Comparison of ENCODE assay signal across 11 mouse cellular contexts in the genomic region with DNA sequence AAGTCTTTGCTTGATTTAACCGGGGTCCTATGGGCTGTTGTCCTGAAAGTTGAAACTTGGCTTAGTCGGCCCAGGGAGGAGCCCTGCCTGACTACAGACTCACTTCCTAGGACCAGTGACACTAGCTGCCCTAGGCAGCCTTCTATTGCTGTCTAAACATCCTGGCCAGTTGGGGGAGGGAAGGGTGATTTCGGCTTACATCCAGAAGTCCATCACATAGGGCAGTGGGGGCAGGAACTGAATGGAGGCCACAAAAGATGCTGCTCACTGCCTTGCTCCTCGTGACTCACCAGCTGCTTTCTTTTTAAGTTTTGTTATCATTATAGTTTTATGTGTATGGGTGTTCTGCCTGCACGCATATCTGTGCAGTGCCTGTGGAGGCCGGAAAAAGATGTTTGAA. TPM values are rescaled to one million over a fixed set of nuclear protein-coding genes. Genes with fewer than 3 reads are reported as not detected.
DNase-seq lines count a peak whose midpoint lies in the region; ATAC-seq and TF ChIP-seq lines count a peak whose summit lies in the region.
"Had no signal": no experiment of that assay in that cellular context is flagged by ENCODE, and none has a peak within 500 bp of the region (broad histone marks: within the 10 kb centered on the region; RNA-seq: fewer than 3 reads in every experiment).

No protein-coding gene starts in this region.

- H3K9ac ChIP-seq in liver, embryonic 12.5 days: no peak overlapping the region
- no peak overlapping the region for H3K9ac ChIP-seq in liver, embryonic 11.5 days (ENCODE audit: low read depth, low read length)
- no peak overlapping the region for H3K9ac ChIP-seq in intestine, embryonic 16.5 days (ENCODE audit: low read depth, low read length)
- no peak overlapping the region for H3K9ac ChIP-seq in liver, embryonic 15.5 days
- H3K9ac ChIP-seq in stomach, embryonic 16.5 days (ENCODE audit: low read length): no peak overlapping the region
- no peak overlapping the region for H3K9ac ChIP-seq in midbrain, postnatal 0 days (replicated peaks; ENCODE audit: low read length, poor library complexity, severe bottlenecking)
- H3K9ac ChIP-seq in forebrain, embryonic 12.5 days: no peak overlapping the region

- 0 out of 2 replicates have a peak, but pooled peaks cover 10% of the 10 kb centered on the region for H3K4me1 ChIP-seq in liver, embryonic 12.5 days
- H3K4me1 ChIP-seq in liver, embryonic 11.5 days (replicated peaks; ENCODE audit: control insufficient read depth, insufficient read depth, low read length): peaks cover 4% of the 10 kb centered on the region
- H3K4me1 ChIP-seq in intestine, embryonic 16.5 days (ENCODE audit: control insufficient read depth, insufficient read depth, low read length): peaks cover 12% of the 10 kb centered on the region
- H3K4me1 ChIP-seq in liver, embryonic 15.5 days (replicated peaks): peaks cover 6% of the 10 kb centered on the region
- peaks cover 13% of the 10 kb centered on the region for H3K4me1 ChIP-seq in stomach, embryonic 16.5 days (ENCODE audit: control insufficient read depth, insufficient read depth, low read length)
- no peaks in the 10 kb centered on the region for H3K4me1 ChIP-seq in midbrain, postnatal 0 days (ENCODE audit: insufficient read depth, low read length)
- peaks cover 10% of the 10 kb centered on the region for H3K4me1 ChIP-seq in forebrain, embryonic 12.5 days

- DNase-seq in liver, embryonic 11.5 days (ENCODE audit: low spot score): no peak
- DNase-seq in midbrain, postnatal 0 days (ENCODE audit: low spot score): no peak
- no peak for DNase-seq in urinary bladder, adult 2 months (ENCODE audit: low spot score)

- H3K4me3 ChIP-seq in liver, embryonic 12.5 days: no peak overlapping the region
- H3K4me3 ChIP-seq in liver, embryonic 11.5 days (ENCODE audit: low read depth, low read length): no peak overlapping the region
- no peak overlapping the region for H3K4me3 ChIP-seq in intestine, embryonic 16.5 days (ENCODE audit: low read length)
- no peak overlapping the region for H3K4me3 ChIP-seq in liver, embryonic 15.5 days (replicated peaks)
- no peak overlapping the region for H3K4me3 ChIP-seq in stomach, embryonic 16.5 days (replicated peaks; ENCODE audit: low read length)
- no peak overlapping the region for H3K4me3 ChIP-seq in midbrain, postnatal 0 days (ENCODE audit: low read depth, low read length)
- H3K4me3 ChIP-seq in forebrain, embryonic 12.5 days (replicated peaks): no peak overlapping the region

- H3K27me3 ChIP-seq in liver, embryonic 12.5 days (replicated peaks): 0 out of 2 replicates have a peak, but pooled peaks cover 4% of the 10 kb centered on the region
- H3K27me3 ChIP-seq in liver, embryonic 11.5 days (replicated peaks; ENCODE audit: control insufficient read depth, insufficient read depth, low read length): no peaks in the 10 kb centered on the region
- no peaks in the 10 kb centered on the region for H3K27me3 ChIP-seq in intestine, embryonic 16.5 days (replicated peaks; ENCODE audit: control insufficient read depth, insufficient read depth, low read length)
- no peaks in the 10 kb centered on the region for H3K27me3 ChIP-seq in liver, embryonic 15.5 days
- H3K27me3 ChIP-seq in stomach, embryonic 16.5 days (ENCODE audit: control insufficient read depth, insufficient read depth, low read length): no peaks in the 10 kb centered on the region
- no peaks in the 10 kb centered on the region for H3K27me3 ChIP-seq in midbrain, postnatal 0 days (ENCODE audit: insufficient read depth, low read length)
- H3K27me3 ChIP-seq in forebrain, embryonic 12.5 days: no peaks in the 10 kb centered on the region

- 62% methylated on average over 6 of the region's 6 CpGs for WGBS in liver, embryonic 12.5 days (ENCODE audit: insufficient replicate concordance)
- WGBS in liver, embryonic 11.5 days: 74% methylated on average over 6 of the region's 6 CpGs
- WGBS in intestine, embryonic 16.5 days: 60% methylated on average over 6 of the region's 6 CpGs
- WGBS in liver, embryonic 15.5 days (ENCODE audit: insufficient replicate concordance): 57% methylated on average over 6 of the region's 6 CpGs
- WGBS in stomach, embryonic 16.5 days: 53% methylated on average over 6 of the region's 6 CpGs
- 79% methylated on average over 6 of the region's 6 CpGs for WGBS in midbrain, postnatal 0 days
- WGBS in forebrain, embryonic 12.5 days: 91% methylated on average over 6 of the region's 6 CpGs

- H3K27ac ChIP-seq in liver, embryonic 12.5 days: no peak overlapping the region
- no peak overlapping the region for H3K27ac ChIP-seq in liver, embryonic 11.5 days (ENCODE audit: low read depth, low read length)
- H3K27ac ChIP-seq in intestine, embryonic 16.5 days (ENCODE audit: low read length): peak overlapping the region; percentile 47
- no peak overlapping the region for H3K27ac ChIP-seq in liver, embryonic 15.5 days (replicated peaks)
- peak overlapping the region; percentile 42 for H3K27ac ChIP-seq in stomach, embryonic 16.5 days (ENCODE audit: low read length)
- no peak overlapping the region for H3K27ac ChIP-seq in midbrain, postnatal 0 days (ENCODE audit: low read depth, low read length)
- H3K27ac ChIP-seq in forebrain, embryonic 12.5 days: no peak overlapping the region
- H3K27ac ChIP-seq: macrophage had no signal

- H3K4me2 ChIP-seq in liver, embryonic 12.5 days: no peak overlapping the region
- H3K4me2 ChIP-seq in liver, embryonic 11.5 days: no peak overlapping the region
- no peak overlapping the region for H3K4me2 ChIP-seq in intestine, embryonic 16.5 days (ENCODE audit: low read depth, low read length)
- no peak overlapping the region for H3K4me2 ChIP-seq in liver, embryonic 15.5 days
- H3K4me2 ChIP-seq in stomach, embryonic 16.5 days (ENCODE audit: low read depth, low read length): no peak overlapping the region
- H3K4me2 ChIP-seq in midbrain, postnatal 0 days (ENCODE audit: low read depth, low read length, poor library complexity, severe bottlenecking): no peak overlapping the region
- no peak overlapping the region for H3K4me2 ChIP-seq in forebrain, embryonic 12.5 days

- H3K36me3 ChIP-seq in liver, embryonic 12.5 days: no peaks in the 10 kb centered on the region
- H3K36me3 ChIP-seq in liver, embryonic 11.5 days (ENCODE audit: control insufficient read depth, insufficient read depth, low read length): no peaks in the 10 kb centered on the region
- H3K36me3 ChIP-seq in intestine, embryonic 16.5 days (ENCODE audit: control insufficient read depth, insufficient read depth, low read length): no peaks in the 10 kb centered on the region
- no peaks in the 10 kb centered on the region for H3K36me3 ChIP-seq in liver, embryonic 15.5 days (replicated peaks)
- 0 out of 2 replicates have a peak, but pooled peaks cover 5% of the 10 kb centered on the region for H3K36me3 ChIP-seq in stomach, embryonic 16.5 days (ENCODE audit: control insufficient read depth, insufficient read depth, low read length)
- no peaks in the 10 kb centered on the region for H3K36me3 ChIP-seq in midbrain, postnatal 0 days (ENCODE audit: insufficient read depth, low read length)
- no peaks in the 10 kb centered on the region for H3K36me3 ChIP-seq in forebrain, embryonic 12.5 days (replicated peaks)

- H3K9me3 ChIP-seq in liver, embryonic 12.5 days (replicated peaks): no peaks in the 10 kb centered on the region
- H3K9me3 ChIP-seq in liver, embryonic 11.5 days (ENCODE audit: control insufficient read depth, low read length): no peaks in the 10 kb centered on the region
- H3K9me3 ChIP-seq in intestine, embryonic 16.5 days (ENCODE audit: control insufficient read depth, low read length): no peaks in the 10 kb centered on the region
- H3K9me3 ChIP-seq in liver, embryonic 15.5 days (replicated peaks): no peaks in the 10 kb centered on the region
- no peaks in the 10 kb centered on the region for H3K9me3 ChIP-seq in stomach, embryonic 16.5 days (replicated peaks; ENCODE audit: control insufficient read depth, low read length)
- H3K9me3 ChIP-seq in midbrain, postnatal 0 days (ENCODE audit: low read length): no peaks in the 10 kb centered on the region
- no peaks in the 10 kb centered on the region for H3K9me3 ChIP-seq in forebrain, embryonic 12.5 days

- TF ChIP-seq CTCF in midbrain, postnatal 0 days (IDR thresholded peaks at IDR 0.05): no peak

- ATAC-seq in liver, embryonic 12.5 days: peak; percentile 18; the same call in 1 of the 2 replicates
- no peak for ATAC-seq in liver, embryonic 11.5 days (replicated peaks; ENCODE audit: low FRiP score)
- no peak for ATAC-seq in intestine, embryonic 16.5 days
- peak; percentile 33; the same call in 1 of the 2 replicates for ATAC-seq in liver, embryonic 15.5 days (ENCODE audit: insufficient read depth)
- ATAC-seq in stomach, embryonic 16.5 days (ENCODE audit: insufficient read depth, low FRiP score): peak; percentile 35; the same call in 1 of the 2 replicates
- no peak for ATAC-seq in midbrain, postnatal 0 days (ENCODE audit: low FRiP score)
- no peak for ATAC-seq in forebrain, embryonic 12.5 days (ENCODE audit: low FRiP score)
- ATAC-seq: forebrain, embryonic 16.5 days had no signal

RNA-seq across cellular contexts. Expression of gene A4galt, which starts 41.6 kb away (rescaled TPM):
- polyA plus RNA-seq in liver, embryonic 12.5 days (2016; fragmentation: Nextera tagmentation; extraction: Ambion mirVana): 0.08 TPM in 2 replicates
- polyA plus RNA-seq in liver, embryonic 11.5 days (2014; fragmentation: Nextera tagmentation; extraction: Ambion mirVana): 0.12 TPM in 1 of 2 replicates, not detected in the other
- 3.9 and 4.2 TPM in 2 replicates for polyA plus RNA-seq in intestine, embryonic 16.5 days (2015; fragmentation: Nextera tagmentation; extraction: Ambion mirVana)
- 0.13 TPM in 1 of 2 replicates, not detected in the other for polyA plus RNA-seq in liver, embryonic 15.5 days (2015; fragmentation: Nextera tagmentation; extraction: Ambion mirVana)
- 15.3 and 16.9 TPM in 2 replicates for polyA plus RNA-seq in stomach, embryonic 16.5 days (2015; fragmentation: Nextera tagmentation; extraction: Ambion mirVana)
- 7.9 and 8.6 TPM in 2 replicates for total RNA-seq in midbrain, postnatal 0 days (2014; rRNA removed)
- polyA plus RNA-seq in midbrain, postnatal 0 days (2015; fragmentation: Nextera tagmentation; extraction: Ambion mirVana): 5.1 and 5.6 TPM in 2 replicates
- polyA plus RNA-seq in forebrain, embryonic 12.5 days (2016; fragmentation: Nextera tagmentation; extraction: Ambion mirVana): 1.3 and 1.4 TPM in 2 replicates
- 98.2 and 126 TPM in 2 replicates for polyA plus RNA-seq in urinary bladder, adult 2 months (2012; rRNA removed)
- total RNA-seq: neutrophil, adult 5-6 weeks had no signal

RNA-seq across cellular contexts. Expression of gene Arfgap3, which starts 56.9 kb away (rescaled TPM):
- polyA plus RNA-seq in liver, embryonic 12.5 days (2016; fragmentation: Nextera tagmentation; extraction: Ambion mirVana): 16.2 and 19.9 TPM in 2 replicates
- polyA plus RNA-seq in liver, embryonic 11.5 days (2014; fragmentation: Nextera tagmentation; extraction: Ambion mirVana): 26.3 and 26.7 TPM in 2 replicates
- polyA plus RNA-seq in intestine, embryonic 16.5 days (2015; fragmentation: Nextera tagmentation; extraction: Ambion mirVana): 77.9 and 86.6 TPM in 2 replicates
- polyA plus RNA-seq in liver, embryonic 15.5 days (2015; fragmentation: Nextera tagmentation; extraction: Ambion mirVana): 15.4 TPM in 2 replicates
- polyA plus RNA-seq in stomach, embryonic 16.5 days (2015; fragmentation: Nextera tagmentation; extraction: Ambion mirVana): 79.9 and 80.6 TPM in 2 replicates
- total RNA-seq in midbrain, postnatal 0 days (2014; rRNA removed): 41.8 and 44.0 TPM in 2 replicates
- polyA plus RNA-seq in midbrain, postnatal 0 days (2015; fragmentation: Nextera tagmentation; extraction: Ambion mirVana): 36.4 and 36.8 TPM in 2 replicates
- polyA plus RNA-seq in forebrain, embryonic 12.5 days (2016; fragmentation: Nextera tagmentation; extraction: Ambion mirVana): 35.3 and 37.3 TPM in 2 replicates
- 68.2 and 69.5 TPM in 2 replicates for polyA plus RNA-seq in urinary bladder, adult 2 months (2012; rRNA removed)

Comparison
In these comparisons a context has a peak if more than half of its experiments do, and no peak if none do; other contexts are left out.
1. ATAC-seq: peak in liver, embryonic 12.5 days (single experiment), liver, embryonic 15.5 days (single experiment) and stomach, embryonic 16.5 days (single experiment); none in liver, embryonic 11.5 days (single experiment), intestine, embryonic 16.5 days (single experiment), midbrain, postnatal 0 days (single experiment) and forebrain, embryonic 12.5 days (single experiment).
2. H3K27ac ChIP-seq: peak in intestine, embryonic 16.5 days (single experiment) and stomach, embryonic 16.5 days (single experiment); none in liver, embryonic 12.5 days (single experiment), liver, embryonic 11.5 days (single experiment), liver, embryonic 15.5 days (single experiment), midbrain, postnatal 0 days (single experiment) and forebrain, embryonic 12.5 days (single experiment).